Mouse (Mus musculus) 416B (cell line): ENCODE results near the gene Ttll3.

Source experiments
- DNase-seq: peaks from one replicate; pipeline ENCODE4 v3.0.0; 2011; ENCODE audit warnings: low read depth

Ttll3 gene

GRCm38 (mm10) chr6:113379246-113379645, 9.8 kb upstream of the Ttll3 start:
- DNase-seq = peak; percentile 46

DNA sequence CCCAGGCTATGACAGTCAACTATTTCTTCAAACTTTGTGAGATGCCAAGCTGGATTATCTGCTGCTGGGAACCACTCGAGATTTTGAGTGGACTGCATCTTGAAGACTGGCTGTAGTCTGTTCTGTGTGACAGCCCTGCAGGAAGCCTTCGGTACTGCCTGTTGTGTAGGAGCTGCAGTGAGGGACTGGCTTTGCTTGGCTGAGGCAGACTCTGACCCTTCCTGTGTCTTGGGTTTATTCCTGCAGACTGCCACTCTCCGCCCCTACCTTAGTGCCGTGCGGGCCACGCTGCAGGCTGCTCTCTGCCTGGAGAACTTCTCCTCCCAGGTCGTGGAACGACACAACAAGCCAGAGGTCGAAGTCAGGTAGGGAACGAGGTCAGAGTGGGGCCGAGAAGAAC, 8.6 kb upstream of the Ttll3 start:
- DNase-seq = no peak

DNA sequence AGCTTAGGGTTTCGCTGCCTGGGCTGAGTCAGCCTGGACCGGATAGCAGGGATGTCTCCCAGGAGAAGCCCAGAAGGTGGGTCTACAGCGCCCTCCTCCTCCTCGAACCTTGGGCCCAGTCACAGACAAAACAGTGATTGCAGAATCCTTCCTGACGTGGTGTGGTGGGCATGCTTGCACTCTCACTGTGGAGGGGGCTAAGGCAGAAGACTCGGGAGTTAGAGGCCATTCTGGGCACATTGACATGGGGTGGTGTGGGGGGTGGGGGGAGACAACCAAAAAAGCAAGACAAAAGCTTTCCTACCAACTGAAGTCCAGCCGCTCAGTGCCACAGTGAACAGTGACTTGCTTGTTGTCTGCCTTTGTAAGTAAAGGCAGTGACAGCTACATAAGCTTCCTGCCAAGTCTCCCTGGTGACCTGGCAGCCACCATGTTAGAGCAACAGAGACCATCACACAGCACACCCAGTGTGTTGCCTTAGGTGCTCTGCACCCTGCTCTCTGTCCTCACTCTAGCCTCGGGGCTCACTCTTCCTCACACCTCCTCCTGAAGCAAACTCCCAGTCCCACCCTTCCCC, 4.6 kb upstream of the Ttll3 start:
- DNase-seq = no peak

DNA sequence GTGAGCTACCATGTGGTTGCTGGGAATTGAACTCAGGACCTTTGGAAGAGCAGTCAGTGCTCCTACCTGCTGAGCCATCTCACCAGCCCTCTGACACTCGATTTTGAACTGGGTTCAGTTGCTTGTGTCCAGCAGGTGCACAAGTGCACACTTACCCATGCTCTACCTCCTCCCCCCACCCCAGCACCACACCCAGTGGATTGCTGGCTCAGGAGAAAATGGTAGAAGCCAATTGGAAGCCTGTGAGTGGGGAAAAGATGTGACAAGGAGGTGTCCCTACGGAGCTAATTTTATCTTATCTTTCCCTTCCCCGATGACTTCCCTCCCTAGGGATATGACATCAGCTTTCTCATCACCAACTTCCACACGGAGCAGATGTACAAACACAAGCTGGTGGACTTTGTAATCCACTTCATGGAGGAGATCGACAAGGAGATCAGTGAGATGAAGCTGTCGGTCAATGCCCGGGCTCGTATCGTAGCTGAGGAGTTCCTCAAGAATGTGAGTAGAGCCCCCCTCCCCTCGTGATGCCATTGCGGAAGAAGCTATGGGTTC, 3.8 kb upstream of the Ttll3 start:
- DNase-seq = no peak

GRCm38 (mm10) chr6:113386025-113386424, 3.0 kb upstream of the Ttll3 start:
- DNase-seq = no peak

DNA sequence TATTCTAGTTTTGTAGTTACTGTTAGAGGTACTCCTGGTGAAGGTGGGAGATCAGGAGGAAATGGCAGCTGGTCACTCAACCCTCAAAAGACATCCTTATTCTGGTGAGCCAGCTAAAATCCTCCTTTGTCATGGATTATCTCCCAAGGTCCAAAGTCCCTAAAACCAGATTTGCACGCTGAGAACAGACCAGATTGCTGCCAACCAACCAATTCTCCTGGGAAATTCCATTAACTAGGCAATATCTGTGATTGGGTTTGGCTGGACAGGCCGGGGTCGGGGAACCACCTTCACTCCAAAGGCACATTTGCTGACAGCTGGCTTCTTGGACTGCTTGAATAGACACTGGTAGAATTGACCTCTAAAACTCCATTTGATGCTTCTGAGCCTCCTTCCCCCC, 1.7 kb downstream of the Ttll3 start:
- no peak for DNase-seq

DNA sequence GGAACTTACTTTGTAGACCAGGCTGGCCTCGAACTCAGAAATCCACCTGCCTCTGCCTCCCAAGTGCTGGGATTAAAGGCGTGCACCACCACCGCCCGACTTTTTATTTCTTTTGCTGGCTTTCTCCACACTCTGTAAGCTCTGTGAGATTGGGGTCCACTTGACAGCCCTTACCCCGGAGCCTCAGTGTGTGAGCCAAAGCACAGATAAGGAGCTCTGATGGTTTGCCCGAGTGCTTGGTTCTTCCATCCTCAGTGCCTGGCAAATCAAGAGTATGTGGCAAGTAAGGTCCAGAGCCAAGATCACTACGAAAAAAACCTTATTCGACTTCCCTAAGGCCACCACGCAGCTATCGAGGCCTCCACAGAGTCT, 2.9 kb downstream of the Ttll3 start:
- no peak for DNase-seq

DNA sequence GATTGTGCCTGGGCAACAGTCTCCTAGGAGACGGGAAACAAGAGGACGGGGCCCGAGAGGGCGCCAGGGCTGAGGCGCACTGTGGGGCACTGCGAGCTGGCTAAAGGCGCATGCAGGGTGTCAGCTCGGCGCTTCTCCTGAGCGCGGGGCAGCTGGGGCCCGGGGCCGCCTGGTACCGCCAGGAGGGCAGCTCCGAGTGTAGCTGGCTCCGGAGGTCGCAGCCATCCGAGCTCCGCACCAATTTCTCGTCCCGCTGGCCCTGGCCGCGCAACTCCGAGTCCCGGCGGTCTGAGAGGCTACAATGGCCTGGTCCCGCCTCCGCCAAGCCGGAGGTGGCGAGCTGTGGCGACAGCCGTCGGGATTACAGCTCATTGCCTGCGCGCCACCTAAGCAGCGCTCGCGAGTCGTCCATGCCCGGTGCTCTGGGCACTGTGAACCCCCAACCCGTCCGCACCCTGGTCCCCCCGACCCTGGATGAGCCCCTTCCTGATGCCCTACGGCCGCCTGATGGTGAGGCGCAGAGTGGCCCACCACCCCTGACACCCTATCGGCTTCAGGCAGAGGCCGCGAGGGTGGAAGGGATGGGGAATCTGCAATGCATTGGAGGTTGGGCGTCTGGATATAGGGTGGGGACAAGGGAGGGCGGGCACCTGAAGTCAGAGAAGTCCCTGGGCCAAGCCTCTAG, 3.5 kb downstream of the Ttll3 start:
- DNase-seq = no peak

- no peak for DNase-seq
Measured at GRCm38 (mm10) chr6:113393951-113394350, 4.9 kb downstream of the Ttll3 start.

DNA sequence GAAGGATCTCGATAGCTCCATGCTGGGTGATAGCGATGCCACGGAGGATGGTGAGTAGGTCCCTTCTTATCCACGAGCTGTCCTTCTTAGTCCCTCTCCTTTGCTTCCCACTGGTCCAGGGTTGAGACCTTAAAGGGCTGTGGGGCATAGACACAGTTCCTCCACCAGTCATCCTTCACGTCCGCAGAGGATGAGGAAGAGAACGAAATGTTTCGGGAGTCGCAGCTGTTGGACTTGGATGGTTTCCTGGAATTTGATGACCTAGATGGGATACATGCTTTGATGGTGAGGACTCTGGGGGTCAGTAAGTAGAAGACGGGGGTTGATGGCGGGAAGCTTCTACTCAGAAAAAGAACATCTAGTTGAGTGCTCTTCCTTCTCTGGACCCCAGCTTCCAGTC, 5.8 kb downstream of the Ttll3 start:
- no peak for DNase-seq

DNA sequence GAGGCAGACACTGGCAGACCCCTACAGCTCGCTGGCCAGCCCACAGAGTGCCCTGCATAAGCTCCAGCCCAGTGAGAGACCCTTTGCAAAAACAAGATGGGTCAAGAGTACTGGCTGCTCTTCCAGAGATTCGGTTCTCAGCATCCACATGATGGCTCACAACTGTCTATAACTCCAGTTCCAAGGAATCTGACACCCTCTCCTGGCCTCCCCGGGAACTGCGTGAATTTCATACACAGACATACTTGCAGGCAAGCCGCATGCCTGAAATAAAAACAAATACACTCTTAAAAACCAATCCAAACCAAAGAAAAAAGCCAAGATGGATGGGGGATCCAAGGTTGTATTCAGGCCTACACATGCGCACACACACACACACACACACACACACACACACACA, 6.4 kb downstream of the Ttll3 start:
- no peak for DNase-seq

GRCm38 (mm10) chr6:113396270-113397030, 7.4 kb downstream of the Ttll3 start:
- no peak for DNase-seq

- no peak for DNase-seq
Measured at GRCm38 (mm10) chr6:113402094-113402493, 13.0 kb downstream of the Ttll3 start.

DNA sequence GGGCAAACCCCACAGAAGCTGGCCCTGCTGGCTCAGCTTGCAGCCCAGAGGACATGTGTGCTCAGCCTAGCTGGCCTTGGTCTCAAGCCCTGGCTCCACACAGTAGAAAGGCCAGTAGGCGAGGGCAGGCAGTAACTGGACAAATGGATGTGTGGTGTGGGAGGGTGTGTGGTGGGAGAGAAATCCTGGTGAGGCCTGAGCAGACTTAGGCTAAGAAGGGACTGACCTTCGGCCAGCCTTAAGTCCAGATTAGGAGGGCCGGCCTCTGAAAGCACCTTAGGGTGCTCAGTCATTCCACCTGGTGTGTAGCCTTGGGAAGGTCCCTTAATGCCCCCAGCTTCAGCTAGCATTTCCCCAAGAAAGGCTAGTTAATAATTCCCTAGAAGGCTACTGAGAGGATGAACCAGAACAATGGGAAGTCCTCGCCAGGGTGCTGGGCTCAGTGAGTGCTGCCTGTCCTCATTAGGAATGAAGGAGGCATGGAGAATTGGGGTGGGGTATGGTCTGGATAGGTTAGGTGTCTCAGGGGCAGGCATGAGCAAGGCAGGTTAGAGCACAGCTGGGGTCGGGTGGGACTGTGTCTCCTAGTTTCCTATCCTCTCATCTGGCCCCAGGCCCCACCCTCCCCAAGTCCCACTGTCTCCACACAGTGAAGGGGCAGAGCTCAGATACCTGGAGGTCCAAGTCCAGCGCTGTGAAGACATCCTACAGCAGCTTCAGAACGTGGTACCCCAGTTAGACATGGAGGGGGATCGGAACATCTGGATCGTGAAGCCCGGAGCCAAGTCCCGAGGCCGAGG, 15.8 kb downstream of the Ttll3 start:
- no peak for DNase-seq

- DNase-seq = no peak
Measured at GRCm38 (mm10) chr6:113405483-113405882, 16.4 kb downstream of the Ttll3 start.

GRCm38 (mm10) chr6:113406683-113407082, 17.6 kb downstream of the Ttll3 start:
- DNase-seq = peak; percentile 37

- no peak for DNase-seq
Measured at GRCm38 (mm10) chr6:113410001-113410400, 20.9 kb downstream of the Ttll3 start.

GRCm38 (mm10) chr6:113416416-113416815, 27.4 kb downstream of the Ttll3 start:
- peak; percentile 52 for DNase-seq

GRCm38 (mm10) chr6:113418441-113419198, 29.6 kb downstream of the Ttll3 start:
- DNase-seq = peak; percentile 29

DNA sequence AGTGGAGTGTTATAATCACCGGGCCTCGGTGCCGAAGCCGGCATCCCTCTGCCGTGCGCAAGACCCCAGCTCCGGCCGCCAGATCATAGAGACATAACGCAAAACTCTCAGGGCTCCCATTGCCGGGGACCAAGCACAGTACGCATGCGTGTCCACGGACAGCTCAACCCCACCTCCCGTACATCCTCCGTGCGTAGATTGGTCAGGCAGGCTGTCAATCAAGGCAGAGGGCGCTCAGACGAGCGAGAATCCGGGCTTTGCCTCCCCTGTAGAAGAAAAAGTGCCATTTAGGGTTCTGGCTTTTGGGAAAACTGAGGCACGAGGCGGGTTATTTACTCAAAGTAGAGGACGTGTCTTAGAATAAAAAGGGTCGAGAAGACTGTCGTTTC, 30.1 kb downstream of the Ttll3 start, which contains the start of gene Rpusd3:
Gene Rpusd3 (minus strand): TSS at position 142 of the 389 bp plus-strand sequence.
- DNase-seq = peak; percentile 98

DNA sequence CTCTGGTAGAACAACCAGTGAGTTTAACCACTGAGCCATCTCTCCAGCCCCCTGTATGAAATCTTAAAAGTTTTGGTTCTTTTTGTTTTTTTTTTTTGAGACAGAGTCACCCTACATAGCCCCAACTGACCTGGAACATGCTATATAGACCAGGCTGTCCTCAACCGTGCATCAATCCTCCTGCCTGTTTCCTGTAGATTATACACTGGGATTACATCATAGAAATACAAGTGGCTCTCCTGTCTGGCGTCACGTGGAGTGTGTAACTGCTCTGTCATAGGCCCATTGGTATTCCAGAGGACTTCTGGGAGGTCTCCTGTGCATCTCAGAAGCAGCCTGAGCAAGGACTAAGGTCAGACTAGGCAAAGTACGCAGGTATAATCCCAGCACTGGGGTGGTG, 33.9 kb downstream of the Ttll3 start:
- DNase-seq = peak; percentile 70
